Mouse (Mus musculus): ENCODE data around the gene Dnah14.

DNA sequence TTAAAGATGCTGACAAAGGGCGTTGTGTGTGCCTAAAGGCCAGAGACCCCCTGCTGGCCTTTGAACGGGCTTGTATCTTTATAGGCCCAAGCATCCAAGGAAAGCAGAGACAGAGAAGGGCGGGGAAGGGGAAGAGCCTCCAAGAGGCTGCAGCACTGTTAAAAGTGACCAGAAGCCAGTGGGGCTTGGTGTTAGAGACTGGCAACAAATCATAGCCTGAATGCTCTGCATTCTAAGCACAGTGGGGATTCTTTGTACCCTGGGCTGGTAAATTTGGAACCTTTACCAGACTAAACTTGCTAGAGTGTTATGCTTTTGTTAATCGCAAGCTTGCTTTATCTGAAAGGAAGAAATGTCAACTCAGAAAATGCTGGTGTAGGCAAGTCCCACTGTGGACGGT lies 163.9 kb downstream of the Dnah14 start:
- TF ChIP-seq CTCF (conservative IDR thresholded peaks at IDR 0.05; ENCODE audit: low read length): no peak
- TF ChIP-seq NANOG (IDR thresholded peaks at IDR 0.05; ENCODE audit: borderline replicate concordance, low read length): peak; percentile 68
- no peak for TF ChIP-seq POU5F1 (IDR thresholded peaks at IDR 0.05; ENCODE audit: borderline replicate concordance, low read length)

Data from E14TG2a.4 (cell line).